Mouse (Mus musculus) c-Kit-negative CD71-positive TER-119-positive erythroid progenitor cells, embryonic 14.5 days (primary cell): ENCODE measurements at regions not wholly inside any gene's neighbourhood (a gene's known extent, or its start where the extent isn't known, plus 50 kb on each side); places are given as distances from the start of the nearest gene placed in this dataset.

Experiments
- DNase-seq: peaks from one replicate; pipeline ENCODE4 v3.0.0-alpha.2; 2013; ENCODE audit warnings: low read depth, low spot score

- DNase-seq: no peak
Observed at GRCm38 (mm10) chr14:76868831-76869230, 167.7 kb upstream of the Ccdc122 start.

GRCm38 (mm10) chr14:76868131-76868530, 168.4 kb upstream of the Ccdc122 start:
- no peak for DNase-seq

- DNase-seq: no peak
Observed at GRCm38 (mm10) chr14:76864664-76865063, 171.9 kb upstream of the Ccdc122 start.

GRCm38 (mm10) chr14:76863035-76863706, 173.4 kb upstream of the Ccdc122 start:
- no peak for DNase-seq

GRCm38 (mm10) chr14:76858396-76858795, 178.2 kb upstream of the Ccdc122 start:
- DNase-seq: no peak

GRCm38 (mm10) chr14:76857196-76857773, 179.3 kb upstream of the Ccdc122 start:
- no peak for DNase-seq

- no peak for DNase-seq
Observed at GRCm38 (mm10) chr14:76856591-76856990, 180.0 kb upstream of the Ccdc122 start.

GRCm38 (mm10) chr14:76854965-76855364, 181.6 kb upstream of the Ccdc122 start:
- DNase-seq: no peak

GRCm38 (mm10) chr14:76851473-76852214, 184.9 kb upstream of the Ccdc122 start:
- DNase-seq: no peak

GRCm38 (mm10) chr14:76850641-76851040, 185.9 kb upstream of the Ccdc122 start:
- DNase-seq: no peak

- no peak for DNase-seq
Observed at GRCm38 (mm10) chr14:76850051-76850450, 186.5 kb upstream of the Ccdc122 start.

GRCm38 (mm10) chr14:76849636-76850035, 186.9 kb upstream of the Ccdc122 start:
- DNase-seq: no peak

- DNase-seq: no peak
Observed at GRCm38 (mm10) chr14:76849071-76849470, 187.5 kb upstream of the Ccdc122 start.

- DNase-seq: no peak
Observed at GRCm38 (mm10) chr14:76845706-76846105, 190.9 kb upstream of the Ccdc122 start.

GRCm38 (mm10) chr14:76844717-76845116, 191.9 kb upstream of the Ccdc122 start:
- no peak for DNase-seq

GRCm38 (mm10) chr14:76837583-76838220, 198.9 kb upstream of the Ccdc122 start:
- DNase-seq: no peak

GRCm38 (mm10) chr14:76836926-76837516, 199.6 kb upstream of the Ccdc122 start:
- DNase-seq: no peak

- no peak for DNase-seq
Observed at GRCm38 (mm10) chr14:76836271-76836670, 200.3 kb upstream of the Ccdc122 start.

GRCm38 (mm10) chr14:76834084-76834483, 202.5 kb upstream of the Ccdc122 start:
- DNase-seq: no peak

- no peak for DNase-seq
Observed at GRCm38 (mm10) chr14:76829161-76829510, 207.4 kb upstream of the Ccdc122 start.

- no peak for DNase-seq
Observed at GRCm38 (mm10) chr14:76828453-76829160, 208.0 kb upstream of the Ccdc122 start.
